Mouse (Mus musculus) brain, embryonic 14.5 days (tissue): ENCODE measurements at regions not wholly inside any gene's neighbourhood (a gene's known extent, or its start where the extent isn't known, plus 50 kb on each side); places are given as distances from the start of the nearest gene placed in this dataset.

Experiments used
- DNase-seq: peaks from one replicate; pipeline ENCODE4 v3.0.0-alpha.2; 2011; ENCODE audit warnings: low read depth
- CTCF ChIP-seq: fragments of 200-500 bp; IDR thresholded peaks from 2 replicates; pipeline ENCODE4 v1.5.1; 2012; ENCODE audit warnings: inconsistent platforms, mild to moderate bottlenecking, moderate library complexity, borderline replicate concordance; ENCODE audit not compliant: insufficient read depth, insufficient read length; ENCODE audit errors: extremely low read depth
- POLR2A ChIP-seq: fragments of 200-500 bp; IDR thresholded peaks from 2 replicates; pipeline ENCODE4 v1.6.1; 2012; ENCODE audit warnings: mild to moderate bottlenecking, inconsistent platforms, borderline replicate concordance; ENCODE audit not compliant: poor library complexity, insufficient read depth, insufficient read length, severe bottlenecking; ENCODE audit errors: extremely low read depth

DNA sequence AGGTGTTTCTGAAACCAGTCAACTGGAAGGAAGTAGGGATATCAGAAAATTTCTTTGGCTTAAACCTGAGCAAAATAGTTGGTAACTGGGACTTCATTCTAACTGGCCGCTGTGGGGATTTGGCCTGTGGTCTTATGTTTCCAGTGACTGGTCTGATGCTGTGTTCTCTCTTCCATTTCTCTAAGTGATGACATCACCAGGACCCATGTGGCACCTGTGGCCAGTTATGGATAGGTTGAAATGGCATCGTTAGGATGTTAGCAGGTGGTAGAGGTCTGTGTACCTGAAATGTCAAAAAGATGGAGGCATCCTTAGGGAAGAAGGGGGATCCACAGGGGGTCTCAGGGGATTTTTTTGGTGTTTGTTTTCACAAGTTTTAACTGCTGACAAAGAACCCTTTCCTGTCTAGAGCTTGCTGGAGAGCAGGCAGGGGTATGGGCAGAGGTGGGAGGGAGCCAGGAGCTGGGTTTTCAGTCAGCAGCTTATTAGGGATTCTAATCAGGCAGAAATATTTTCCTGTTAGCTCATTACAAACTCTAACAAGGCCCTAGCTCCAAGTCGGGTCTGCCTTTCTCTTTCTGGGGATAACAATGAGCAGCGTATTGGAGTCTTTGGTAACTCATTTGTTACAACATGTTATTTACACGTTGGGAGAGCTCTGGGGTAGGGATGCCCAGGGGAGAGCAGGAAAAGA, 170.2 kb downstream of the Adck1 start:
- TF ChIP-seq CTCF (no peak), POLR2A (no peak)
- DNase-seq: peak; percentile 84

DNA sequence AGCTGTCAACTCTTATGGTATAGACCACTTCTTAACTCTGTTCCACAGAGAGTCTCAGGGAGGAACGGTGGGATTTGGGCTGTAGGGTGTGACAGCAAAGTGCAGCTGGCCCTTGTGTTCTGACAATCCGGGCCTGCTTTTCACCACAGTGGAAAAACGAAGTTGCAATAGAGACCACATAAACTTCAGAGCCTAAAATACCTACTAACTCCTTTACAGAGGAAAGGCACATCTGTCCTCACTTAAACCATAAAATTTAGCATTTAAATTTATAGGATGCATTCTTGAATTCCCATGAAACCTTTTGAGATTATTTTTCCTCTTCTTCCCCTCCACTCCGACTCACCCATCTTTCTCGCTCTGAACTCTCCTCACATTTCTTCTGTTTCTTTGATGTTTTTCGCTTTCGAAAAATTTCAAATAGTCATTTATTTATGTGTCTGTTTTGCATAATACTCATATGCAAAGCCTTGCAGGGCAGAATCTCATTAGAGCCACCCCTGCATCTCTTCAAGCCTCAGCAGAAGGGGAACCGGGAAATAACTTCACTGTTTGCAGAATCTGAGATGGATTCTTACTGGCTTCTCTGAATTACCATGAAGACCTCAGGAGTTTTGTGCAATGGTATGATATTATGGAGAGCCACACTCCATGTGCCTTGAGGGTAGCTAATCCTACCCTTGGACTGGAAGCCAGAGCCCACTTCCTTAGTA, 172.1 kb downstream of the Adck1 start:
- DNase-seq: no peak
- no peak for TF ChIP-seq POLR2A
- no peak for TF ChIP-seq CTCF

DNA sequence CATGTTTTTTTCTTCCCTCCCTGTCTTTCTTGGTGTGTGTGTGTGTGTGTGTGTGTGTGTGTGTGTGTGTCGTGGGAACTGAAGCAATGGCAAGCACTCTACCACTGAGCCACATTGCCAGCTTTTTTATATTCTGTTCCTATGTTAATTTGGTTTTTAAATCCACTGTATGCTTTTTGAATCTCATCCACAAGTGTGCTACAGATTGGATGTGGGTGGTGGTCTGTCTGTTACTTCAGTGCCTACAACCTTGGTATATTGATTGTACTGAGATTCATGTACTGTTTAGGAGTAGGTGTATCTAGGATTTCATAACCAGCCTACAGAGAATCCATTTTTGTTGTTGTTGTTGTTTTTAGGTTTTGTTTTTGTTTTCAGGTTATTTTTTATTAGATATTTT, 170.8 kb upstream of the Nrxn3 start:
- no peak for DNase-seq
- TF ChIP-seq POLR2A (no peak), CTCF (no peak)

DNA sequence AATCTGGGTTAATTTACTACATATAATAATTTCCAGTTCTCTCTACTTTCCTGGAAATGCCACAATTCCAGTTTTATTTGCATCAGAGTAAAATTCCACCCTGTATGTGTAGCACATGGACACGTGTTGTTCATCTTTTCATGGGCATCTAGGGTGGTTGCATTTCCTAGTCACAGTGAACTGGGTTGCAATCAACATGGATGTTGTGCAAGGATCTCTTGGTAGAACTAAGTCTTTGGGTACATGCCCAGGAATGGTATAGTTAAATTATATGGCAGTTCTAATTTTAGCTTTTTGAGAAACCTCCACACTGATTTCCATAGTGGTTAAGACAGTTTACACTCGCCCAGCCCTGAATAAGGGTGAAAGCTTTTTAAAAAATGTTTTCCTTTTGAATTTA, 167.2 kb upstream of the Nrxn3 start:
- DNase-seq: no peak
- TF ChIP-seq POLR2A (no peak), CTCF (no peak)

DNA sequence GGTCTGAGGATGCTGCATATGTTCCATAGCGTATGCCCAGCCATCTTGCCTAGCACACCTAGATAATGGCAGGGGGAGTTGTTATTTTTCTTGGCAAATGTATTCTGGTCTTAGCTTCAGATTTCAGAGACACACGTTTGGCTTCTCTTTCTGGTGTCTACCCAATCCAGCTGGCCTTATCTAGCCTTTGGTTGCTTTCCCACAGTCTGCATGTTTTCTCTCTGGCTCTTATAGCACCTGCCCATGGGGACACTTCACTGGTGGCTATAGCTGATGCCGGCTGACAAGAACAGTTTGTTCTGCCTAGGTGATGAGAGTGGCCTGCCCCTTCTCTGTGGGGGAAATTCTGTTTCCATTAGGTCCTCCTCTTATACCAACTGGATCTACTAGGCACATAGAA, 164.6 kb upstream of the Nrxn3 start:
- no peak for DNase-seq
- TF ChIP-seq CTCF: no peak
- no peak for TF ChIP-seq POLR2A

DNA sequence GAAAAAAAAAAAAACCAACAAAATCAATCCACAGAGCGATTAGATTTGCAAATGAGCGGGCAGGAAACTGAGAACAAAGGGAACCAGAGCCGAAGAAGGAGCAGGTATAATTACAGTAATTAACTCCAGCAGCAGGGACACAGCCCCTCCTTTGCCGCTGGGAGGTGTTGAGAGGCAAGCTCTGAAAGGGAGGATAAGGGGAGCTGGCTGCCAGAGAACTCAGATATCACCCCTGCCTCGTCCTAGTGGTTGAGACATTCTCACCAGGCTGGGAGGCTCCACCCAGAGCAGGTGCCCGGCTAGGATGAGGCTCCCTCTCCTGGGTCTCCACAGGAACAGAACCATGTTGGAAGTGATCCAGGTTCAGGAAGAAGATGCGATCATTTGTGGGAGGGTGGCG, 142.7 kb upstream of the Nrxn3 start:
- DNase-seq: peak; percentile 89

DNA sequence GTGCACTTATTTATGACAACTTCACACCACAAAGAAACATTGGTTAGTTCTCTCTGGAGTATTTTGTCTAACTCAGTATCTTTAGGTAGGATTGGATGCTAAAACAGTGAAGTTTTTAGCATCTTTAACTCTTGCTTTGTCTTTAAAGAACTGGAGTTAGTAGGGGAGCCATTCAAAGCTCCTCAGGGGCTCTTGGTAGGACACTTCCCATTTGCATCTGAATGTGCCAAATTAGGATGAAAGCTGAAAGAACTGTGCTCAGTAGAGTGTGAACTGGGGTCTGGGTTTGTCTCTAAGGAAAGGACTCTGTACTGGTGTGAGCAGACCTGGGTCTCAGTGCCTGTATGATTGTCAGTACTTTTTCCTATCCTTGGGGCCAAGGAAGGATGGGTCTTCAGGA, 116.7 kb upstream of the Nrxn3 start:
- no peak for TF ChIP-seq POLR2A
- TF ChIP-seq CTCF: no peak
- DNase-seq: peak; percentile 32

More for the DNA sequence above, 142.7 kb upstream of the Nrxn3 start:
- TF ChIP-seq POLR2A (no peak), CTCF (peak; percentile 18; the same call in 1 of the 2 replicates)

DNA sequence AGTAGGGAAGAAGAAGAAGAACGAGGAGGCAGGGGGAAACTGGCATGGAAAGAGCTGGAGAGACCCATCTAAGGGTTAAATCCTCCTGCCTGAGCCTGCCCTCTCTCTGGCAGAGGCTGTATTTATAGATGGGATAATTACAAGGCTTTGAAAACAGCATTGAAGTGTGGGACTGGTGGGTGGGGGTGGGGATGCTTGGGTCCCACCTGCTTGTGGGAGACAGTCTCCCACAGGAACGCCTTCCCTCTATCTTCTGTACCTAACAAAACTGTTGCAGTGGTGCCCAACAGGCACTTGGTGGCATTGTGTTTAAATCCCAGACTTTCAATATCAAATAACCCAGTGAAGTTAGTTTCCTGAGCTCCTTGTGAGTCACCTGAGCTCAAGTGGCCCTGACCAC, 102.6 kb upstream of the Nrxn3 start:
- DNase-seq: peak; percentile 81

DNA sequence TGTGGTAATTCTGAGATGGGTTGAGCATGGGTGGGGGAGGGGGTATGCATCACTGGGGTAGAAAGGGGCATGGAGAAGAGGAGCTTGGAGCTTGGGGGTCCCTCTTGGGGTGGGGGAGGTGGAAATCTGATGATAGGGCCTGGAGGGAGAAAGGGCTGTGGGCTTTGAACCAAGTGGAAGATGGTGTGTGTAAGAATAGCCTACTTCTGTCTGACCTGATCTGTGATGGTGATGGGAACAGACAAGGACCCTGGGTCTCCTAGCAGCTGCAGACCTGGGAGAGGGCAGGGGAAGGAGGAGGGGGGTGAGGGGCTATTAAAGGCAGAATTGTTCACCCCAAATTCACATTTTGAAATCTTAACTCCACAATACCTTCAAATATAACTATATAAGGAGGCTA, 78.4 kb upstream of the Nrxn3 start:
- TF ChIP-seq POLR2A: no peak
- TF ChIP-seq CTCF: no peak
- DNase-seq: no peak

More for the DNA sequence above, 102.6 kb upstream of the Nrxn3 start:
- TF ChIP-seq CTCF: peak; percentile 4; the same call in 1 of the 2 replicates
- no peak for TF ChIP-seq POLR2A

DNA sequence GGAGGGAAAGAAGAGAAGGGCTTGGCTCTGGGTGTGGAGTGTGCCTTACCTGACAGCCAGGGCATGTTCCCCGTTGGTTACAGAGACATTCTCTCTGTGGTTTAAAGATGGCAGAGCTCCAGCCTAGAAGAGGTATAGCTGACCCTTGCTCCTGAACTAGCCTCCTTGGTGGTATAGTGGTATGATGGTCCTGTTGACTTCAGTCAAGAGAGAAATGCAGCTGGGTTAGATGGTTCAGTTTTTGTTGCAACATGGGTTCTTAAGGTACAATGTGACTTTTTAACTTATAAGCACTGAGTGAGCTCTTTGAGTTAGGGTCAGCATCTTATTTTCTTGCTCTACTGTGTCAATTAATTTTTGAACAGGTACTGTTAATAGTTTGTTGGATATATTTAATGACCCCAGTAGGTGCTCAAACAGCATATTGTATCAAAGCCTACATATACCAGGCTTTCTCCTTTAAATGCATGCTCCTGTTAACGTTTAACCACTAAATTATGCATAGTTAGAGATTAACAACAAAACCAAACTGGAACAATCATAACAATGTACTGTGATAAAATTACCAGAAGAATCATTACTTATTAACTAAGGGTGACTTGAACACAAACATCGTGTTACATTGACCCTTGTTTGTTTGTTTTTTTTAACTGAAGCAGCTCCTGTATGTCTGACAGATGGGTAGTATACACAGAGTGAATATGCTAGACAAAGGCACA, 70.5 kb upstream of the Nrxn3 start:
- DNase-seq: no peak
- TF ChIP-seq CTCF: no peak
- TF ChIP-seq POLR2A: no peak
